Mouse (Mus musculus) E14TG2a.4 (cell line): Measurements from ENCODE around the gene Dtx2.

Experiments used
- CTCF ChIP-seq: conservative IDR thresholded peaks from 2 replicates; pipeline ENCODE4 v1.5.1; 2014; ENCODE audit warnings: low read length
- POU5F1 ChIP-seq: IDR thresholded peaks from 2 replicates; pipeline ENCODE4 v1.6.1; 2014; ENCODE audit warnings: low read length, borderline replicate concordance

GRCm38 (mm10) chr5:135952830-135953229 is 41.8 kb upstream of the Dtx2 start:
- no peak for TF ChIP-seq CTCF
- no peak for TF ChIP-seq POU5F1
